Mouse (Mus musculus): ENCODE data around the gene Endog. TPM values are rescaled to one million over a fixed set of nuclear protein-coding genes. Genes with fewer than 3 reads are reported as not detected.

The Endog gene
- not detected for polyA plus RNA-seq (2014; fragmentation: Illumina TruSeq; extraction: RNeasy Lipid Tissue Mini Kit (QIAGEN cat#74804); ENCODE audit: low read depth, low replicate concordance)

GRCm38 (mm10) chr2:30171371-30171996, at the start of gene Endog:
TSS of gene Endog (plus strand) at chr2:30171493.

DNA sequence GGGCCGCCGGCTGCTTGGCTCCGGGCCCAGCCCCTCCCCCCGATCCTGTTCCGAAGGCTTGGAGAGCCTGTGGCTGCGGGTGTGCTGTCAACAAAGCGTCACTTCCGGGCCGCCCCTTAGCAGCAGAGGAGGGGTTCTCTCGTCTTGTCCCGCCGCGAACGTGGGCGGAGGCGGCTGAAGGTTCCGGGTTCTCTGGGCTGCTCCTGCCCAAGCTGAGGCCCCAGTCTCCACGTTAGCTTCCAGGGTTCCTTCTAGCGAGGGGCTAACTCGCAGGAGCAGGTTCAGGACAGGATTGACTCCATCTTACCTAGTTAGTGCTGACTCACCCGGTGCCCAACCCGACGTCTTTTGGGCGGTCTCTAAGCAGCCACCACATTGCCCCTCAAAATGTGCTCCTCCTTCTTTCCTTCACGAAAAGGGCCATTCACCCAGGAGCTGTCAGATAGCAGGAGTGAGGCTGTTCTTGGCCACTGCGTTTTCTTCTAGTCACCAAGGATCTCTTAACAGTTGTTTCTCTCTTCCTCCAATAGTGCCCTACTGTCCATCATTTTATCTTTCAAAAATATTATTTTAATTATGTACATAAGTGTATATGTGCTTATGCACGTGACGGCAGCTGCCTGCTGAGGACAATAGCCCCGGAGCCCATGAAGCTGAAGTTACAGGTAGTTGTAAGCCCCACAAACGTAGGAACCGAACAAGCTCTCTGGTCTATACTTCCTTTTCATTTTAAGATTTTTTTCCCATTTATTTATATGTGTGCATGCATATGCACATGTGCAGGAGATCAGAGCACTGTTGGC, 46.6 kb upstream of the Endog start, which contains the start of gene Zer1:
Zer1 (minus strand) TSS at position 114 of the 803 bp plus-strand sequence.

DNA sequence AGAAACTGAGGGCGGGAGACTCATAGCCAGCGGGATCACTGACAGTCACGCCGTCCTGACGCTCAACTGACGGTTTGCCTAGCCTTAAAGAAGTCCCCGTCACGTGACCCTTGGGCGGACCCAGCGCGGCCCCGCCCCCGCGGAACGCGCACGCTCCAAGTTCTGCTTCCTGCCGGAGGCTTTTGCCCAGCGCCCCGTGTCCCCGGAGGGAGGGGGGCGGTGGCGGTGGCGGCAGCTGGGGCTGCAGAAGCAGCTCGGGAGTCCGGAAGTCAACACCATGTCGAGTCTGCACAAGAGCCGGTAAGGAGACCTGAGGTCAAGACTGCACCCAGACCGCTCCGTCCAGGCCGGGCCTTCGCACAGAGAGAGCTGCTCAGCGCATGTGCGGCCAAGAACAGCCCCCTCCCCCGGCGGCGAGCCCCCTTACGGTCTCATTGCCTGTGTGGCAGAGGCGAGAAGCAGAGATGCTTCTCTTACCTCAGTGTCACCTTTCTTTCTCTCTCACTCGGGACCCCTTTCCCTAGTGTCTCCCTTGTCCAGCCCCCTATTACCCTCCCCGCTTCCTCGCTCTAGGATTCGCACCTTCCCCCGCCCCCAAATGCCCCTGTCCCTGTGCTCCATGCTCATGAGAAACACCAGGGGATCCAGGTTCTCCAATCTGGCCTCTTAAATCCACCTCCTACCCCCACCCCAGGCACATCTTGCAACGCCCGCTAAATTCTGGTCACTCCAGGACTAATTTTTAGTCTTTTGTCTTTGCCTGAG, 37.5 kb upstream of the Endog start, which contains the start of gene Tbc1d13:
Tbc1d13 (plus strand) TSS at position 134 of the 765 bp plus-strand sequence.

DNA sequence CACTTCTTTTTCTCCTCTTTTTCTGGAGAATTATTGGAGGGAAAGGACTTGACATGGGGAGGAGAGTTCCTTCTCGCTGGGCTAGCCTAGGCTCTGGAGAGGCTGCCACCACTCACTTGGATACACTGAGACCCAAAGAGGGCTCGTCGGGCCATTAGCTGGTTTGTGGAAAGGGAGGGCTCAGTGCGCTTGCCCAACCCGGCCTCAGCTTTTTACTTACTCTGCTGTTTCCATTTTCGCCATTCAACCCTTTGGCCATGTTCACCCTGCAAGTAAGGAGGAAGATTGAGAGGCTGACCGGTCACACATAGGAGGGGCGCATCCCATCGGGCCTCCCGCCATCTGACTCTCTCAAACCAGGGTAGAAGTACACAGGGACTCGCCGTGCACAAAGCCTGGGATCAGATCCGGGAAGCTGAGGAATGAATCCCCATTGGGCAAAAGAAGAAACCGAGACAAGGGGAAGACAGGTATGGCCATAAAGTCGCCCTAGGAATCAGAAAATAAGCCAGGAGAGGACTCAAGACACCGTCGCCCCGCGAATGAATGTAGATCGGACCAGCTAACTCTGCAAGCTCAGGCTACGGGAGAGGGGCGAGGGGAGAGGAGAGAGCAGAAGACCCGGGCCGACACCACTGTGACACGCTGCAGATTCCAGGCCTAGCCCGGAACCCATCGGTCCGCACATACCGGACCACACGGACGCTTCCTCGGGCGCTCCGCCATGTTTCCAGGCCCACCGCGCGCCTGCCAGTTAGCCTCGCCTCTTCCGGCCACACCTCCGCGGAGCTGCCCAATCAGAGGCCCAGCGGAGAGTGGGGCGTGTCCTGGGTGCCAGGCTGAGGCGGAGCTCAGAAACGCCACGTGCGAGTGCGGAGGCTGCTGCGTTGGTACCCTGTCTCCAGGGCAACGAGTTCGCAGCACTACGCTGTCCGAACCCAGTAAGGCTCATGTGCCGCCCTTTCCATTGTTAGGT, 6.7 kb downstream of the Endog start, which contains the start of gene Spout1:
Spout1 (minus strand) TSS at position 760 of the 976 bp plus-strand sequence.

GRCm38 (mm10) chr2:30205629-30206357, 34.5 kb downstream of the Endog start, which contains the start of gene Kyat1:
TSS of gene Kyat1 (minus strand) at chr2:30205847.

Other genes with a start within 250 kb of the Endog start
- gene Gle1, start 236.1 kb upstream of the Endog start, polyA plus RNA-seq (2014; fragmentation: Illumina TruSeq; extraction: RNeasy Lipid Tissue Mini Kit (QIAGEN cat#74804); ENCODE audit: low read depth, low replicate concordance) = 12.5 TPM
- 48.6 TPM for gene Sptan1, start 205.9 kb upstream of the Endog start, polyA plus RNA-seq (2014; fragmentation: Illumina TruSeq; extraction: RNeasy Lipid Tissue Mini Kit (QIAGEN cat#74804); ENCODE audit: low read depth, low replicate concordance)
- not detected for gene Wdr34, start 122.6 kb upstream of the Endog start, polyA plus RNA-seq (2014; fragmentation: Illumina TruSeq; extraction: RNeasy Lipid Tissue Mini Kit (QIAGEN cat#74804); ENCODE audit: low read depth, low replicate concordance)
- gene Set, start 114.1 kb upstream of the Endog start, polyA plus RNA-seq (2014; fragmentation: Illumina TruSeq; extraction: RNeasy Lipid Tissue Mini Kit (QIAGEN cat#74804); ENCODE audit: low read depth, low replicate concordance) = 311 TPM
- 0.22 TPM for gene Pkn3, start 93.8 kb upstream of the Endog start, polyA plus RNA-seq (2014; fragmentation: Illumina TruSeq; extraction: RNeasy Lipid Tissue Mini Kit (QIAGEN cat#74804); ENCODE audit: low read depth, low replicate concordance)
- gene Zdhhc12, start 77.8 kb upstream of the Endog start, polyA plus RNA-seq (2014; fragmentation: Illumina TruSeq; extraction: RNeasy Lipid Tissue Mini Kit (QIAGEN cat#74804); ENCODE audit: low read depth, low replicate concordance) = 2.1 TPM
- gene Zer1, start 46.9 kb upstream of the Endog start, polyA plus RNA-seq (2014; fragmentation: Illumina TruSeq; extraction: RNeasy Lipid Tissue Mini Kit (QIAGEN cat#74804); ENCODE audit: low read depth, low replicate concordance) = 5.2 TPM
- 19.5 TPM for gene Tbc1d13, start 37.7 kb upstream of the Endog start, polyA plus RNA-seq (2014; fragmentation: Illumina TruSeq; extraction: RNeasy Lipid Tissue Mini Kit (QIAGEN cat#74804); ENCODE audit: low read depth, low replicate concordance)
- 0.54 TPM for gene Spout1, start 7.0 kb downstream of the Endog start, polyA plus RNA-seq (2014; fragmentation: Illumina TruSeq; extraction: RNeasy Lipid Tissue Mini Kit (QIAGEN cat#74804); ENCODE audit: low read depth, low replicate concordance)
- gene Kyat1, start 34.4 kb downstream of the Endog start, polyA plus RNA-seq (2014; fragmentation: Illumina TruSeq; extraction: RNeasy Lipid Tissue Mini Kit (QIAGEN cat#74804); ENCODE audit: low read depth, low replicate concordance) = 3.4 TPM
- 2.9 TPM for gene Lrrc8a, start 66.2 kb downstream of the Endog start, polyA plus RNA-seq (2014; fragmentation: Illumina TruSeq; extraction: RNeasy Lipid Tissue Mini Kit (QIAGEN cat#74804); ENCODE audit: low read depth, low replicate concordance)
- gene Gm28035, start 69.1 kb downstream of the Endog start, polyA plus RNA-seq (2014; fragmentation: Illumina TruSeq; extraction: RNeasy Lipid Tissue Mini Kit (QIAGEN cat#74804); ENCODE audit: low read depth, low replicate concordance) = 0.09 TPM
- 2.7 TPM for gene Phyhd1, start 94.7 kb downstream of the Endog start, polyA plus RNA-seq (2014; fragmentation: Illumina TruSeq; extraction: RNeasy Lipid Tissue Mini Kit (QIAGEN cat#74804); ENCODE audit: low read depth, low replicate concordance)
- gene Gm28038, start 109.5 kb downstream of the Endog start, polyA plus RNA-seq (2014; fragmentation: Illumina TruSeq; extraction: RNeasy Lipid Tissue Mini Kit (QIAGEN cat#74804); ENCODE audit: low read depth, low replicate concordance) = 4.4 TPM
- gene Dolk, start 114.8 kb downstream of the Endog start, polyA plus RNA-seq (2014; fragmentation: Illumina TruSeq; extraction: RNeasy Lipid Tissue Mini Kit (QIAGEN cat#74804); ENCODE audit: low read depth, low replicate concordance) = 6.0 TPM
- gene Nup188, start 114.9 kb downstream of the Endog start, polyA plus RNA-seq (2014; fragmentation: Illumina TruSeq; extraction: RNeasy Lipid Tissue Mini Kit (QIAGEN cat#74804); ENCODE audit: low read depth, low replicate concordance) = 9.2 TPM
- 1.7 TPM for gene Sh3glb2, start 187.8 kb downstream of the Endog start, polyA plus RNA-seq (2014; fragmentation: Illumina TruSeq; extraction: RNeasy Lipid Tissue Mini Kit (QIAGEN cat#74804); ENCODE audit: low read depth, low replicate concordance)
- 1.1 TPM for gene Miga2, start 192.7 kb downstream of the Endog start, polyA plus RNA-seq (2014; fragmentation: Illumina TruSeq; extraction: RNeasy Lipid Tissue Mini Kit (QIAGEN cat#74804); ENCODE audit: low read depth, low replicate concordance)
- gene Dolpp1, start 220.8 kb downstream of the Endog start, polyA plus RNA-seq (2014; fragmentation: Illumina TruSeq; extraction: RNeasy Lipid Tissue Mini Kit (QIAGEN cat#74804); ENCODE audit: low read depth, low replicate concordance) = 3.6 TPM
- 4.5 TPM for gene Crat, start 244.3 kb downstream of the Endog start, polyA plus RNA-seq (2014; fragmentation: Illumina TruSeq; extraction: RNeasy Lipid Tissue Mini Kit (QIAGEN cat#74804); ENCODE audit: low read depth, low replicate concordance)
- 3.3 TPM for gene Ptpa, start 244.5 kb downstream of the Endog start, polyA plus RNA-seq (2014; fragmentation: Illumina TruSeq; extraction: RNeasy Lipid Tissue Mini Kit (QIAGEN cat#74804); ENCODE audit: low read depth, low replicate concordance)

All from sigmoid colon, adult 10 weeks (tissue).